Mouse (Mus musculus): ENCODE data around the gene Plekha4. TPM values are rescaled to one million over a fixed set of nuclear protein-coding genes. Genes with fewer than 3 reads are reported as not detected.
A peak's percentile ranks its signal among the peaks of the same experiment; 100 is the strongest.
"Not testable (repeated sequence)": the region's sequence is repeated elsewhere in the genome, so short reads cannot be mapped to it uniquely, and the experiment has no call there.

Plekha4 gene
- polyA plus RNA-seq, 1 experiment: 3.3 TPM

- no peak overlapping the region for H3K4me3 ChIP-seq (ENCODE audit: insufficient read depth, low read depth, low read length)
- peaks cover 4% of the 10 kb centered on the region; the same call in 1 of the 2 replicates for H3K4me1 ChIP-seq (ENCODE audit: control insufficient read depth, insufficient read depth, insufficient read length, low read length)
- H3K27ac ChIP-seq (replicated peaks; ENCODE audit: low read depth, low read length): no peak overlapping the region; the same call in 1 of the 2 replicates
Measured at GRCm38 (mm10) chr7:45491264-45491663, 34.9 kb upstream of the Plekha4 start.

GRCm38 (mm10) chr7:45492225-45492844 is 33.8 kb upstream of the Plekha4 start:
- Histone ChIP-seq H3K27ac (replicated peaks; ENCODE audit: low read depth, low read length) (no peak overlapping the region), H3K4me3 (ENCODE audit: insufficient read depth, low read depth, low read length) (no peak overlapping the region), H3K4me1 (ENCODE audit: control insufficient read depth, insufficient read depth, insufficient read length, low read length) (peaks cover 2% of the 10 kb centered on the region; the same call in 1 of the 2 replicates)

- Histone ChIP-seq H3K4me3 (ENCODE audit: insufficient read depth, low read depth, low read length) (no peak overlapping the region), H3K27ac (replicated peaks; ENCODE audit: low read depth, low read length) (no peak overlapping the region), H3K4me1 (ENCODE audit: control insufficient read depth, insufficient read depth, insufficient read length, low read length) (no peaks in the 10 kb centered on the region)
Measured at GRCm38 (mm10) chr7:45492951-45493350, 33.2 kb upstream of the Plekha4 start.

DNA sequence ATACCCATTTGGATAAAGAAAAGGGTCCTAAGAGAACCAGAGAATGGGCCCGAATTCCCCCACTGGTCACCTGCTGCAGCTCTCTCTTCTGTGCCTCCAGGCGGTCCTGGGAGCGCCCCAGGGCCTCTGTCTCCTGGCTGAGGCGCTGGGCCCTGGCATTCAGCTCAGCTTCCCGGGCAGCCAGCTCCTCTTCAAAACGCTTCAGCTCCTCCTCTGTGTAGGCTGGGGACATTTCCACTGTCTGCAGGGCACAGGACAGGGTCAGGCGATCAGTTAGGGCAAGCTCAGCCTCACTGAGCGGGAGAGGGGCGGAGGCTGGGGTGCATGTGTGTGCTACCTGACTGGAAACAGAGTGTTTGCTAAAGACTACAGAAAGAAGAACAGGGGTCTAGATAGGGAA is 31.6 kb upstream of the Plekha4 start:
- Histone ChIP-seq H3K27ac (replicated peaks; ENCODE audit: low read depth, low read length) (no peak overlapping the region), H3K4me3 (ENCODE audit: insufficient read depth, low read depth, low read length) (no peak overlapping the region), H3K4me1 (ENCODE audit: control insufficient read depth, insufficient read depth, insufficient read length, low read length) (no peaks in the 10 kb centered on the region)

DNA sequence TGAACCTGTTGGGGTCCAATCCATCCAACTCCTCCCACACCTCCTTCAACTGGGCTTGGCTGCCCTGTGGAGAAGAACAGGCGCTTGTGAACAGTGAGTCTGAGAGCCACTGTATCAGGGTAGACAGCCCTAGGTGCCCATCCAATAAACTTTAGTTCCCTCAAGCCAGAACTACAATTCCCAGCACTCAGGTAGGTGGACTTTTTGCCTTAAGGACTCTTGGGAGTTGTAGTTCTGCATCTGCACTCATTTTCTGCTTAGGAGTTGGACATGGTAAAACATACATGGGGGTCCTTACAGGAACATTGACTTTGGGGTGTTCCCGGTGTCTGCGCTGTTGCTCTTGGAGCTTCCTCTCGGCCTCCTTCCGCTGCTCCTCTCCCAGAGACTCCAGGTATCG is 27.7 kb upstream of the Plekha4 start:
- Histone ChIP-seq H3K4me3 (ENCODE audit: insufficient read depth, low read depth, low read length) (no peak overlapping the region), H3K27ac (replicated peaks; ENCODE audit: low read depth, low read length) (no peak overlapping the region), H3K4me1 (ENCODE audit: control insufficient read depth, insufficient read depth, insufficient read length, low read length) (no peaks in the 10 kb centered on the region)

DNA sequence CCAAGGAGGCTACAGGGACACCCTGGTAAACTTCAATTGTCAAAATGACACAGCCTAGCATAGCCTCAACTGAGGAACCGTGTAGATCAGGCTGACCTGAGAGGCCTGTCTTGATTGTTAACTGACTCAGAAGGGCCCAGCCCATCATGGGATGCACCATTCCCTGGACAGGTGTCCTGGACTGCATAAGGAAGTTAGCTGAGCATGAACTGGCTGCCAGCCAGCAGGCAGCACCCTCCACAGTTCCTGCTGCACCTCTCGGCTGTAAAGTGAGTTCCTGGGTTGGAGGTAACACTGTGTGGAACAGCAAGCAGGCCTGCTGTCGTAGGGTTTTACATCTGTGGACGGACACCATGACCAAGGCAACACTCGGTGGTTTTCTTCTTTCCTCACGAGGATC is 18.5 kb upstream of the Plekha4 start:
- no peak overlapping the region for H3K27ac ChIP-seq (replicated peaks; ENCODE audit: low read depth, low read length)
- H3K4me1 ChIP-seq (ENCODE audit: control insufficient read depth, insufficient read depth, insufficient read length, low read length): peaks cover 10% of the 10 kb centered on the region
- no peak overlapping the region for H3K4me3 ChIP-seq (ENCODE audit: insufficient read depth, low read depth, low read length)

GRCm38 (mm10) chr7:45508561-45508960 is 17.6 kb upstream of the Plekha4 start:
- no peak overlapping the region for H3K27ac ChIP-seq (replicated peaks; ENCODE audit: low read depth, low read length)
- H3K4me3 ChIP-seq (ENCODE audit: insufficient read depth, low read depth, low read length): no peak overlapping the region
- peaks cover 10% of the 10 kb centered on the region for H3K4me1 ChIP-seq (ENCODE audit: control insufficient read depth, insufficient read depth, insufficient read length, low read length)

DNA sequence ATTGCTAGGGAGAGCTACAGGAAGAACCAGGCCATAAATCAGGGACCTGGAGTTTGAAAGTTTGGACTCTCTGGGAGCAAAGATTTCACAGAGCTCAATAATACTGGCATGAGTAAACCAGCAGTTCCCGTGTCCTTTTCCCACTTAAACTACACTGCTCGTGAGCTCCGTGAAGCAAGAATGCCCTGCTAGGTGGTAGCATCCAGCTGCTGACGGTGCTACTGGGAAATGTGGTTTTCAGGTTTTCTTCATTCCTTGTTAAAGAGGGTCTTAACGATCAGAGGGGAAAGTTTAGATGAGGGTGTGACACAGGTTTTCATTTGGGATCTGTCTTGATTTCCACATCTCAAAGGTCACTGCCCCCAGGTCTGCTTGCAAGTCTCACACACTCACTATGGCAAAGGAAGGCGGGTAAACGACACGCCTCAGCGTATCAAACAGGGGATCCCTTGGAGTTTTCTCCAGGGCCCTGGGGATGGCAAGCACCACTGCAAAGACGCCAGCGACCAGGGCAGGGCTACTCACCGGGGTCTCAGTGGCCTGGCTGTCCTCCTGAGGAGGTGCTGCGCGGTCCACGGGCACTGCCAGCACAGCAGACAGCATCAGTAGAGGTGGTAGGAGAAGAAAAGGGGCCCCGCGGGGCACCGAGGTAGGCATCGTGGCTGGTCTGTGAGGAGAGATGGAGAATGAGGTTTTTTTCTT is 16.8 kb upstream of the Plekha4 start:
- peak overlapping the region; percentile 90 for H3K4me3 ChIP-seq (ENCODE audit: insufficient read depth, low read depth, low read length)
- peaks cover 10% of the 10 kb centered on the region for H3K4me1 ChIP-seq (ENCODE audit: control insufficient read depth, insufficient read depth, insufficient read length, low read length)
- peak overlapping the region; percentile 77 for H3K27ac ChIP-seq (replicated peaks; ENCODE audit: low read depth, low read length)

GRCm38 (mm10) chr7:45509912-45510787 is 16.0 kb upstream of the Plekha4 start, which contains the start of gene Nucb1:
Nucb1 (minus strand) TSS chr7:45510406.
- Histone ChIP-seq H3K4me1 (ENCODE audit: control insufficient read depth, insufficient read depth, insufficient read length, low read length) (peaks cover 10% of the 10 kb centered on the region), H3K27ac (replicated peaks; ENCODE audit: low read depth, low read length) (peak within 1 kb of the TSS; percentile 93), H3K4me3 (ENCODE audit: insufficient read depth, low read depth, low read length) (peak within 1 kb of the TSS; percentile 90)

- Histone ChIP-seq H3K27ac (replicated peaks; ENCODE audit: low read depth, low read length) (no peak overlapping the region), H3K4me3 (ENCODE audit: insufficient read depth, low read depth, low read length) (no peak overlapping the region), H3K4me1 (ENCODE audit: control insufficient read depth, insufficient read depth, insufficient read length, low read length) (peaks cover 2% of the 10 kb centered on the region)
Measured at GRCm38 (mm10) chr7:45514411-45514810, 11.7 kb upstream of the Plekha4 start.

DNA sequence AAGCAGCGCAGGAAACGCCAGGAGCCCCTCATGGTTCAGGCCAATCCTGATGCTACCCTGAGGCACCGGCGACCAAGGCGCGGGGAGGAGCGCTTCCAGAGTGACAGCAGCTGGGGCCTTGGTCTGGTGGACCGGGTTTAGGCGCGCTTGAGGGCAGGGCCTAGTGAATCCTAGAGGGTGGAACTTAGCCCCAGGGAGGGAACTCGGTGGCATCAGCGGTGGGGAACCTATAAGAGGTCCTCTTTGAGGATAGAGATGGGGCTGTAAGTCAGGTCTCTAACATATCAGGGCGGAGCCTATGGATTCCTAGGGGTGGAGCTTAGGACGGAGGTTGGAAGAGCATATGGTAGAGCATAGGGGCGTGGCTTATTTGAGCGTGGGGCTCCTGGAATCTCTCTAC is 10.7 kb upstream of the Plekha4 start:
- H3K4me3 ChIP-seq (ENCODE audit: insufficient read depth, low read depth, low read length): no peak overlapping the region
- H3K27ac ChIP-seq (replicated peaks; ENCODE audit: low read depth, low read length): no peak overlapping the region
- no peaks in the 10 kb centered on the region for H3K4me1 ChIP-seq (ENCODE audit: control insufficient read depth, insufficient read depth, insufficient read length, low read length)

DNA sequence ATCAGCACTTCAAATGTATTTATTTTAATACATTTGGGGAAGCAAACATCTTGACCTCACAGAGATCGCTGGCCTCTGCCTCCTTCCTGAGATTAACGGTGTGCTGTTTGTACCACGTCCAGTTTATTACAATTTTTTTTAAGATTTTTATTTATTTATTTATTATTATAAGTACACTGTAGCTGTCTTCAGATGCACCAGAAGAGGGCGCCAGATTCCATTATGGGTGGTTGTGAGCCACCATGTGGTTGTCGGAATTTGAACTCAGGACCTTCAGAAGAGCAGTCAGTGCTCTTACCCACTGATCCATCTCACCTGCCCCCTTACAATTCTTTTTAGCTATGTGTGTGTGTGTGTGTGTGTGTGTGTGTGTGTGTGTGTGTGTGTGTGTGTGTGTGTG is 9.3 kb upstream of the Plekha4 start:
- not testable (repeated sequence) for H3K27ac ChIP-seq (replicated peaks; ENCODE audit: low read depth, low read length); H3K4me3 ChIP-seq (ENCODE audit: insufficient read depth, low read depth, low read length); H3K4me1 ChIP-seq (ENCODE audit: control insufficient read depth, insufficient read depth, insufficient read length, low read length)

- Histone ChIP-seq H3K27ac (replicated peaks; ENCODE audit: low read depth, low read length) (no peak overlapping the region), H3K4me1 (ENCODE audit: control insufficient read depth, insufficient read depth, insufficient read length, low read length) (peaks cover 6% of the 10 kb centered on the region; the same call in 1 of the 2 replicates)
Measured at GRCm38 (mm10) chr7:45518618-45519017, 7.5 kb upstream of the Plekha4 start.

DNA sequence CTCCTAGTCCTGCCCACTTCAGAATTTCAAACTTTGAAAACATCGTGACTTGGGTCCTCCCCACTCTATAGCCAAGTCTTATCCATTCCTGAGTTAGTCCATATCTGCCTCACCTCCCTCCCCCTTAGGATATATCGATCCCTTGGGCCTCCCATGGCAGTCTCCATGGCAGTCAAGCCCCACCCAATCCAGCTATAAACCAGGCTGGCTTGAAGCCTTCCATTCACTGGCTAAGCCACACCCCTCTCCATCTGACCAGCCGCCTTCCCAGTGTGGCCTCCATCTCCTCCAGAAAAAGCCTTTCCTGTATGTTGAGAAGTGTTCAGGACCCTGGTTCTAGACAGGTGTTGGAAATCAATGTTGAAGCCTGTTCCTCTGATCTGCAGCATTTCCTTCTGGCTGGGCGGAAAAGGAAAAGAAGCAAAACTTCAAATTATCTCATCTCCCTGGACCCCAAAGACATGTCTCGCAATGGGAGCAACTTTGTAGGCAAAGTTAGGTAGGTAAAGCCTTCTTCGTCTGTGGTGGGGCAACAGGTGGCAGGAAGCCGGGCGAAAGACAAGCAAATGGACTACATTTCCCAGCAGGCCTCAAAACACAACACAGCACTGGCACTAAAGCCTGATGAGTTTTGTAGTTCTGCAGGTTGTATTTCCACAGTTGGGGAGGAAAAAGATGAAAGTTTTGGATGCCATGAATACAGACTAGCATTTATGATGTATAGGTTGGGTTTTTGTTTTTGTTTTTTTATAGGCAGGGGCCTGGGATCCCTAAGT is 6.6 kb upstream of the Plekha4 start:
- Histone ChIP-seq H3K4me3 (ENCODE audit: insufficient read depth, low read depth, low read length) (no peak overlapping the region), H3K27ac (replicated peaks; ENCODE audit: low read depth, low read length) (no peak overlapping the region), H3K4me1 (ENCODE audit: control insufficient read depth, insufficient read depth, insufficient read length, low read length) (peaks cover 6% of the 10 kb centered on the region; the same call in 1 of the 2 replicates)

More at GRCm38 (mm10) chr7:45518618-45519017, 7.5 kb upstream of the Plekha4 start:
- H3K4me3 ChIP-seq (ENCODE audit: insufficient read depth, low read depth, low read length): no peak overlapping the region

Measured in brown adipose tissue, adult 24 weeks (tissue).